Mouse (Mus musculus): Measurements from ENCODE around the gene Ikzf2.

DNA sequence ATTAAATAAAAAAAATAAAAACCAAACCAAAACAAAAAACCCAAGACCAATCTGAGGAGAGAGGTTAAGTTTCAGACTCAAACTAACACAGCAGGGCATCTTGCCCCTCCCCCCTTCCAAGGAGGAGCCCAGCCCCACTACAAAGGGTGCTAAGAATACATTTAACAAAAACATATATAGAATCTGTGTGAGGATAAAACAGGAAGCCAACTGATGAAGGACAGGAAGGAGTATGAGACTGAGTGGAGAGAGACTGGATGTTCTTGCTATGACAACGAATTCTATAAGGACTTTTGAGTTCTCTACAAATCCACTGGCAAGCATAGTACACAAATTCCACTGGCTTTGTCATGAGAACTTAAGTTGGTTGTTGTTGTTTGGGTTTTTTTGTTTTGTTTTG lies 42.7 kb upstream of the Ikzf2 start:
- no peak for TF ChIP-seq CTCF (IDR thresholded peaks at IDR 0.05; ENCODE audit: insufficient read depth, low read length)
- TF ChIP-seq POLR2A (IDR thresholded peaks at IDR 0.05; ENCODE audit: borderline replicate concordance, extremely low read depth, low read depth, low read length): no peak

Data from lung, adult 2 months (tissue).